Mouse (Mus musculus) frontal cortex, postnatal 36 days (tissue): ENCODE measurements around the gene Trmt10b.

Experiments used
- DNase-seq, 2 experiments: peaks; one replicate each; pipeline ENCODE4 v3.0.0; 2022; ENCODE audit warnings: low spot score in 2 of 2

Gene Trmt10b

GRCm38 (mm10) chr4:45296662-45297564 lies at the start of gene Trmt10b:
Trmt10b (plus strand) TSS chr4:45297127.
- DNase-seq, result peak; percentile 62 to 73

DNA sequence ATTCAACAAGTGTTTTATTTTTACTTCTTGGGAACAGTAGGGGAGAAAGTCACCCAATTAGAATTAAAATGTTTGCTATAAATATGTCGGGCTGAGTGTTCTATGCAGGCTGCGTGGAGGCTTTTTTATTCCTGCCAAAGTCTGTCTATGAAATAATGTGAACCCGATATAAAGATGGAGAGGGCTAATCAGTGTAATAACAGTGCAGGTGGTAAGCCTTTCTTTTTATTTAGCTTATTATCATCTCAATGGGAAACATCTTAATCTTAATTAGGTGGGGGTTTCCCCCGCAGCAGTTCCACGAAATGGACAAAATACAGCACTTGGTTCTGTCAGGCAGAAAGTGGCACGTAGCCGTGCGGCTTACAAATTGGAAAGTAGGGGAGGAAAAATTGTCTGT lies 45.7 kb upstream of the Trmt10b start:
- DNase-seq, result no peak

DNA sequence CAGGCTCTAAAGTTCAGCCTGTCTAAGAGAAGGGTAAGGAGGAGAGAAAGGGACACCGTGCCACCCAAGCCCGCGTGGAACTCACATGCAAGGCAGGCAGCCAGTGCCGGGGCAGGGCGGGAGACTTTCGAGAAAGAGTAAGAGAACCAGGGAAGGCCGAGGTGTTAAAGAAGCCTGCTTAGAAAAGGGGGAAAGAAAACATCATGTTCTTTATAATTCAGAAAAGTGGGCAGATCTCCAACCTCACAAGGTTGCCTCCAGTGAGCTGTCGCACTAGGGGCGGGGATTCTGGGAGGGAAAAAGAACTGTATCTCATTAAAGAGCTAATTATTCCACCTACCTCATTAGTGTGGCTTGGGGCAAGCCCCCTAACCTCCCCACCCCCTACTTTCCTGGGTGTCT lies 44.1 kb upstream of the Trmt10b start:
- DNase-seq, result peak; percentile 15 to 18

GRCm38 (mm10) chr4:45253839-45254601 lies 42.9 kb upstream of the Trmt10b start:
- DNase-seq, result peak; percentile 39

DNA sequence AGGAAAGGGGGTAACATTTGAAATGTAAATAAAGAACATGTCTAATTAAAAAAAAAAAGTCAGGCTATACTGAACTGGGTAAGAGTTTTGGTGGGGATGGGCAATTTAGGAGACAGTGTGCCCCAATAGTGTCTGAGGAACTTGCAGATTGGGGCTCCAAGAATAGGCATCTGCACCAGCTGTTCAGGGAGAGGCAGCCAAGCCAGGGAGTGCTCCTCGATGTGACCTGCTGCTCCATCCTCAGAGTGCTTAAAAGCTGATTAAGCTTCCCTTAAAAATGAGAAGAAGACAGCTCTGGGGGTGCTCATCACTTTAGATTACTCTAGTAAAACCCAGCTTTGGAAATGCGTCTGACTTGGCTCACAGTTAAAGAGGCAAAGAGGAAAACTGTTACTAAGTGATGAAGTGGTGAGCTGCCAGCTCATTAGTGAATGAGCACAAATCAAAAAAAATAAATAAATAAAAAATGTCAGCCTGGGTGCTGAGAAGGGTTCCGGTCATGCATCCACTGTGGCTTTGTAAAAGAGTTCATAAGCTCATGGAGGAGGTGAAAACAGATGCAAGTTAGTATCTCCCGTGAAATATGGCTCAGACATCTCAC lies 37.6 kb upstream of the Trmt10b start:
- DNase-seq, result peak in 1 of 2 experiments; percentile 25

- peak in 1 of 2 experiments; percentile 17 for DNase-seq
These were observed 35.4 kb upstream of the Trmt10b start for GRCm38 (mm10) chr4:45261551-45261950.

GRCm38 (mm10) chr4:45267883-45268282 lies 29.0 kb upstream of the Trmt10b start:
- DNase-seq, result no peak

DNA sequence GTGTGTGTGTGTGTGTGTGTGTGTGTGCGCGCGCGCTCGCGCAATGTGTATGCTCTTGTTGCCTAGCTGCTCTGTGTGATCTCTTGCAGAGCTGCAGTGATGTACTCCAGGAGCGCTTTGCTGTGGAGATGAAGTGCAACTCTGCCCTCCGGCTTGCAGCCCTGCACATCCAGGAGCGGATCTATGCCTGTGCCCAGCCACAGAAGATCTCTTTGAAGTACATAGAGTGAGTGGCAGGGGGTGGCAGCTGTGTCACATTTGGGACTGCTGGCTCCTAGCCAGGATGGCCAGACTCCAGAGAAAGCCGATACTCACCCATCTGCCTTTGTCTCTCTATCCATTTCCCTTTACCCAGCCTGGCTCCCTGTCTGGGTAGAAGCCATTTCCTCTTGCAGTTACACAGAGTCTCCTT lies 25.9 kb upstream of the Trmt10b start:
- peak in 1 of 2 experiments; percentile 15 for DNase-seq

DNA sequence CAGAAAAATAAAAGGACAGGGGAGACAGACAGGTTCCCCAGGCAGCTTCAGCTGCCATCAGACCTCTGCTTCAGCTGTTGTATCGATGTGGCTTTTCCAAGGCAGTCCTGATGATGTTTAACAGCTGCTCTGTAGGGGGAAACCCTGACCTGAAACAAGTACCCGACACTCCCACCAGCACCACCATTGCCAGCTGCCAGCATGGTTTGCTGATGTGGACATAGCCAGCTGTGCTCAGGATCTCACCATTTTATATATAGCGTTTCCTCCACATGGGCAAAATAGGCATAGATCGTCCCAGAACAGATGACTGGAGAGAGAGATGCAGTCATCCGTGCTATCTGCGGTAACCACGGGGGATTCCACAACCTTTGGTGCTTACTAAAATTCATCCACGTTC lies 21.2 kb upstream of the Trmt10b start:
- DNase-seq, result no peak

- DNase-seq, result no peak
These were observed 17.6 kb upstream of the Trmt10b start for GRCm38 (mm10) chr4:45279292-45279691.

GRCm38 (mm10) chr4:45279981-45280548 lies 16.9 kb upstream of the Trmt10b start:
- peak; percentile 39 to 59 for DNase-seq

DNA sequence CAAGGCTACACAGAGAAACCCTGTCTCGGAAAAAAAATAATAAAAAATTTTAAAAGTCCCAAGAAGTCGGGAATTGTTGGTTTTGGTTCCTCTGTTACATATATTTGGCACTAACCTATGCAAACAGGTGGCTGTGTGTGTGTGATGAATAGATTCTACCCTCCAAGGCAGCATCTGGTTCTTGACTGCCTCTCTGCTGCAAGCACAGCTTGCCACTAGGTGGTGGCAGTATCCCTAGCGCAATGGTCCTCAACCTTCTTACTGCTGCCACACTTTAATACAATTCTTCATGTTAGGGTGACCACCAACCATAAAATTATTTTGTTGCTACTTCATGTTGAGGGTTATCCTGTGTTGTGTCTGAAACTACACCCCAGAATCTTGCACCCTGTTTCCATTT lies 10.6 kb upstream of the Trmt10b start:
- no peak for DNase-seq

DNA sequence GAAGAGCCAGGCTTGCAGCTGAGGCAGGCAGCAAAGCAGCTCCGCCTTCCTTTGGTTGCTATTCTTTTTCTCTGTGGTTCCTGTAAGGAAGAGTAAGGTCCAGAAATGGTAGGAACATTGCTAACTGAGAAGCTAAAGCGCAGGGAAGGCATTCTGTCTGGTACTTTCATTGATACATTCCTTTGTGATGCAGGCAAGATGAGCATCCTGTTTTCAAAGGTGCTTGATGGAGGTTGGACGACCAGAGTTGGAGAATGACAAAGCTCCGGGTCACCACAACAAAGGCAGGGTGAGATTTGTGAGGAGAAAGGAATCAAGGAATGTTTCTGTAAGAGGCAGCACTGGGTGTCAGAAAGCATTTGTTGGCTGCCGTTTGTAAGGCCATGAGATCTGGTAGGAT lies 9.0 kb upstream of the Trmt10b start:
- no peak for DNase-seq

DNA sequence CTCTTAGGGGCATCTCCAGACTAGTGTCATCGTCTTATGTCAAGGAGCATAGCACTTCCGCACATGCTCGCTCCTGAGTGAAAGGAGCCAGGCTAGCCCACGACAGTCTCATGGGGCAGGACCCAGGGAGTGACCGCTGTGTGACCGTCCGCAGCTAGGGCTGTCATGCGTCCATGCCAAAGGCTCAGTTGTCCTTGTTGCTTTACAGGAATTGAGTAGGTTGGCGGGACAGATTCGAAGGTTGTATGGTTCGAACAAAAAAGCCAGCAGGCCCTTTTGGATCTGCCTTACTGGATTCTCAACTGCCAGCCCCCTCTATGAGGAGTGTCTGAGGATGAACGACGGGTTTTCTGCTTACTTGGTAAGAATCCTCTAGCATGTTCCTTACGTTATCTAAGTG lies 8.6 kb downstream of the Trmt10b start:
- DNase-seq, result no peak

- no peak for DNase-seq
These were observed 11.1 kb downstream of the Trmt10b start for GRCm38 (mm10) chr4:45308046-45308445.

DNA sequence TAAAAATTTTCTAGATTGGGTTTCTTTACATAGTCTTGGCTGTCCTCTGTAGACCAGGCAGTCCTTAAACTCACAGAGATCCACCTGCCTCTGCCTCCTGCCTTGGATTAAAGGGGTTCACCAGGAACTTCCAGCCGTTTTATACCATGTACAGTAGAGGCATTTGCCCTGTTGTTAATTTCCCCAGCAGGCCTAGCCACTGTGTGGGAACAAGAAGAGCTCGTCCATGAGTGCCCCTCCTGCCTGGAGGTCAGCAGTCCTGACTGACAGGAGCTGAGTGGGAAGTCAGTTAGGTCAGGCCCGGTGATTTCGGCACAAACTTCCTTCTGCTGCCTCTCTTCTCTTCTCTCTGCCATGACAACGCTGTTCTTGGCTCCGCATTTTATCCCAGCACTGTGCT lies 11.7 kb downstream of the Trmt10b start:
- DNase-seq, result no peak

DNA sequence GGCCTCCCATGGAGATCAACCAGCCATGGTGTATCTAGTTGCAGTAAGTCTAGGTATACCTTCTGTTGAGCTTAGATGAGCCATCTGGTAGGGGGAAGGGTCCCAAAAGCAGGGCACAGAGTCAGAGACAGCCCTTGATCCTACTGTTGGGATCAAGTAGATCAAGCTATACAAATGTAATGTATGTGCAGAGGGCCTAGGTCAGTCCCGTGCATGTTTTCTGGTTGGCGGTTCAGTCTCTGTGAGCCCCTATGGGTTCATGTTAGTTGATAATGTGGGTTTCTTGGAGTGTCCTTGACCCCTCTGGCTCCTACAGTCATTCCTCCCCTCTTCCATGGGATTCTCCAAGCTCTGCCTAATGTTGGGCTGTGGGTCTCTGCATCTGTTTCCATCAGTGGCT lies 14.1 kb downstream of the Trmt10b start:
- no peak for DNase-seq

DNA sequence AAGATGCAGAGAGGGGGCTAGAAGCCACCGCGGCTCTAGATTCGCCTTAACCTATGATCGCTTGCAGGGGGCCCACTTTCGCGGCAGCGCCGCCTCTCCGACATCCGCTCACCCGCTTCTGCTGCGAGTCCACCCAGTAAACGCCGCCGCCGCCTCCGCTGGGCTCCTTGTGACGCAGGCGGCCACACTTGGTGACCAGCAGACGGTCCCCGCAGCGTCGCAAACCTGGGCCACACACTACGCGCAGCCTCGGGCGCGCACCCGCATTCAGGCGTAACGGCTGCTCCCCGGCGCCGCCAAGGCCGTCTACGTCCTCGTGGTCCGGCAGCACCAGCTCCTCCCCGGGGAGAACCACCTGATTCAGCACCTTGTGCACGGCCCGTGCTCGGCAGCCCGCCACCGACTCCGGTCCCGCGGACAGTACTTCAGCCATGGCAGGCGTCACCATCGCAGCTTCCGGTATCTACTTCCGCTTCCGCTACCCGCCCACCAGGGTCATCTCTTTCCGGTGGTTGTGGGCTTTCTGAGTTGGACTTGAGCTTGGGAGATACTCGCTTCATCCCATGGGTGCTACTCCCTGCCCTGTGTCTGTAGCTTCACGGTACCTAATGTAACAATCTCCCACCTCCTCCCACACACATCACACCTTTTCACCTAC lies 23.4 kb downstream of the Trmt10b start:
- DNase-seq, result peak; percentile 89 to 91

GRCm38 (mm10) chr4:45331139-45331538 lies 34.2 kb downstream of the Trmt10b start:
- no peak for DNase-seq

GRCm38 (mm10) chr4:45332466-45332865 lies 35.5 kb downstream of the Trmt10b start:
- DNase-seq, result no peak

GRCm38 (mm10) chr4:45341226-45341625 lies 44.3 kb downstream of the Trmt10b start:
- DNase-seq, result no peak
